Mouse (Mus musculus) brain, embryonic 14.5 days (tissue): Measurements from ENCODE around the gene Gucd1.

ENCODE experiments used
- CTCF ChIP-seq: fragments of 200-500 bp; IDR thresholded peaks from 2 replicates; pipeline ENCODE4 v1.5.1; 2012; ENCODE audit warnings: inconsistent platforms, mild to moderate bottlenecking, moderate library complexity, borderline replicate concordance; ENCODE audit not compliant: insufficient read depth, insufficient read length; ENCODE audit errors: extremely low read depth
- POLR2A ChIP-seq: fragments of 200-500 bp; IDR thresholded peaks from 2 replicates; pipeline ENCODE4 v1.6.1; 2012; ENCODE audit warnings: mild to moderate bottlenecking, inconsistent platforms, borderline replicate concordance; ENCODE audit not compliant: poor library complexity, insufficient read depth, insufficient read length, severe bottlenecking; ENCODE audit errors: extremely low read depth

DNA sequence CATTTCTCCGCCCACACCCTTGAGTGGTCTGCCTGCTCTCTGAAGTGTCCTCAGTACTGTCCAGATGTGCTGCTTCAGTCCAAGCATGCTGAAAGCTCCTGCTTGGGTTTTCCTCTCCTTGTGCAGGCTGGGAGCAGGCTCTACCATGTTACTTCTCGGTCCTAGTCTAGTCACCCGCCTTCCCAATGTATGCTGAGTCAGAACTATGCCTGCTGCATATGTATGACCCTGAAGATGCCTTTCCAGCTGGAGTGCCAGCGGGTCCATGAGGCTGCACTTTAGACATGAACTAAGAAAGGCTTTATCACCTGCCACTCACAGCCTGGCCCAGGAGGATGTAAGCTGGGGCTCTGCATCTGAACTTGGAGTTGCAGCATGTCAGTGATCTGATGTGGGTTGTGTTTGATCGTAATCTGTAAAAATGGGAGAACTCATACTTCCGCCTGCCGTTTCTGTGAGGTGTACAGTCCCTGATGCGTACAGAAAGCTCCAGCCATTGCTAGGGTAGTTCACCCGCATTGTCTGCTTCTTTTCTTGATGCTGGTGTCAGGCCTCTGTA is 13.8 kb upstream of the Gucd1 start:
- TF ChIP-seq CTCF (no peak), POLR2A (no peak)
